Mouse (Mus musculus) stomach, embryonic 16.5 days (tissue): ENCODE results near the gene Slc26a9. TPM values are rescaled to one million over a fixed set of nuclear protein-coding genes. Genes with fewer than 3 reads are reported as not detected.

Experiments
- ATAC-seq: fragments of 200-750 bp; cut with Nextera tagmentation; 2 replicates; pipeline ENCODE4 v1.8.0; 2017; ENCODE audit warnings: moderate number of reproducible peaks, moderate TSS enrichment; ENCODE audit not compliant: insufficient read depth, low FRiP score
- H3K27ac ChIP-seq: fragments of 300-500 bp; sonication (generic); 2 replicates; pipeline ENCODE4 v1.5.1; 2014; ENCODE audit warnings: low read length
- H3K27me3 ChIP-seq: fragments of 300-500 bp; sonication (generic); 2 replicates; pipeline ENCODE4 v1.6.1; 2014; ENCODE audit warnings: low read length, control low read depth, mixed read lengths; ENCODE audit not compliant: control insufficient read depth, insufficient read depth
- H3K36me3 ChIP-seq: fragments of 300-500 bp; sonication (generic); 2 replicates; pipeline ENCODE4 v1.6.1; 2014; ENCODE audit warnings: low read length; ENCODE audit not compliant: control insufficient read depth, insufficient read depth
- H3K4me1 ChIP-seq: fragments of 300-500 bp; sonication (generic); 2 replicates; pipeline ENCODE4 v1.6.1; 2014; ENCODE audit warnings: low read length, control low read depth, mixed read lengths; ENCODE audit not compliant: control insufficient read depth, insufficient read depth
- H3K4me2 ChIP-seq: fragments of 300-500 bp; sonication (generic); 2 replicates; pipeline ENCODE4 v1.6.1; 2014; ENCODE audit warnings: low read depth, low read length, mixed read lengths
- H3K4me3 ChIP-seq: fragments of 300-500 bp; sonication (generic); replicated peaks from 2 replicates; pipeline ENCODE4 v1.5.1; 2014; ENCODE audit warnings: mild to moderate bottlenecking, low read length
- H3K9ac ChIP-seq: fragments of 300-500 bp; sonication (generic); 2 replicates; pipeline ENCODE4 v1.6.1; 2014; ENCODE audit warnings: low read length
- H3K9me3 ChIP-seq: fragments of 300-500 bp; sonication (generic); replicated peaks from 2 replicates; pipeline ENCODE4 v1.6.1; 2016; ENCODE audit warnings: low read length, control low read depth; ENCODE audit not compliant: control insufficient read depth
- WGBS: fragments of 180-500 bp; shearing (Covaris S2); extraction: QIAGEN DNeasy Blood & Tissue Kit; methylation state at CpG from one replicate; pipeline ENCODE4 v1.1.7; 2014; 5-methylcytosine and 5-hydroxymethylcytosine counted together
- polyA plus RNA-seq: library from polyadenylated mRNA; unstranded; fragments of >200 nt; fragmentation: Nextera tagmentation; extraction: Ambion mirVana; gene quantifications from 2 replicates; pipeline ENCODE4 v1.2.1, GENCODE M21; 2015

Slc26a9 gene
- polyA plus RNA-seq, 1 experiment from 2014 or later: 9.7 TPM

DNA sequence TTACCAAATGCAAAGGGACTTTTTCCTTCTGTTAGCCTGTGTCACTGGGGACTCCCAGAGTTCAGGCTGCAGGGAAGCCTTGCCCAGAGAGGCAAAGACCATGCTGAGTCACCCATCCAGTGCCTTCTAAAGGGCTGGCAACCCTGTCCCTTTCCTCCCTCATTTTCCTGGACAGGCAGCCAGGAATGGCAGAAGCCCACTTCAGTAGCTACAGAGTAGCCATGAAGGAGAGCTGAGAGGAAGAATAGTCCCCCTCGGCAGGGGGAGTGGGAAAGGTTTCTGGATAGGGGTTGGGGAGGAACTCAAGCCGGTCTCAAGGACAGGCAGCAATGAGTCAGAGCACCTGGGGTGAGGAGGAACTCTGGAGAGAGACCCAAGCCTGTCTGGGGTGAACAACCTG lies 3.9 kb downstream of the Slc26a9 start:
- Histone ChIP-seq H3K4me1 (peaks cover 13% of the 10 kb centered on the region; the same call in 1 of the 2 replicates), H3K9me3 (no peaks in the 10 kb centered on the region), H3K27ac (no peak overlapping the region), H3K9ac (no peak overlapping the region), H3K27me3 (no peaks in the 10 kb centered on the region), H3K4me3 (no peak overlapping the region), H3K4me2 (no peak overlapping the region), H3K36me3 (no peaks in the 10 kb centered on the region)
- ATAC-seq: no peak
- WGBS: 39% methylated on average over 2 of the region's 2 CpGs

DNA sequence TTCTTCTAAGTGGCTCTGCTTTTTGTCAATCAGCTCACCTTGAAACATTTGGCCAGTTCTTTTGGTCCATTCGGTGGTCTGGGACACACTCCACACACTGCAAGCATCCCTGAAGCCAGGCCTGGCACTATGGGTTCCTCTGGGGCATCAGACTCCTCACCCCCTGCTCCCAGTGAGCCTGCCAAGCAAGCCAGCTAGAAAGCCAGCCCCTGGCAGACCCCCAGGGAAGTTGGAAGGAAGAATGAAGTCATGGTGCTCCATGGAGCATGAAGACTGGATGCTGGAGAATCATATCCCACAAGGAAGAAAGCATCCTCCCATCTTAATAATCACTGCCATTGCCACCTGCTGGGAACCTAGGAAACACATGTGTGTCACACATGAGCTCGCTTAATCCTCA lies 4.8 kb downstream of the Slc26a9 start:
- Histone ChIP-seq H3K4me2 (no peak overlapping the region), H3K36me3 (no peaks in the 10 kb centered on the region), H3K27me3 (no peaks in the 10 kb centered on the region), H3K9ac (no peak overlapping the region), H3K4me3 (no peak overlapping the region), H3K4me1 (peaks cover 10% of the 10 kb centered on the region; the same call in 1 of the 2 replicates), H3K9me3 (no peaks in the 10 kb centered on the region), H3K27ac (no peak overlapping the region)
- no peak for ATAC-seq
- 83% methylated on average over 2 of the region's 2 CpGs for WGBS

DNA sequence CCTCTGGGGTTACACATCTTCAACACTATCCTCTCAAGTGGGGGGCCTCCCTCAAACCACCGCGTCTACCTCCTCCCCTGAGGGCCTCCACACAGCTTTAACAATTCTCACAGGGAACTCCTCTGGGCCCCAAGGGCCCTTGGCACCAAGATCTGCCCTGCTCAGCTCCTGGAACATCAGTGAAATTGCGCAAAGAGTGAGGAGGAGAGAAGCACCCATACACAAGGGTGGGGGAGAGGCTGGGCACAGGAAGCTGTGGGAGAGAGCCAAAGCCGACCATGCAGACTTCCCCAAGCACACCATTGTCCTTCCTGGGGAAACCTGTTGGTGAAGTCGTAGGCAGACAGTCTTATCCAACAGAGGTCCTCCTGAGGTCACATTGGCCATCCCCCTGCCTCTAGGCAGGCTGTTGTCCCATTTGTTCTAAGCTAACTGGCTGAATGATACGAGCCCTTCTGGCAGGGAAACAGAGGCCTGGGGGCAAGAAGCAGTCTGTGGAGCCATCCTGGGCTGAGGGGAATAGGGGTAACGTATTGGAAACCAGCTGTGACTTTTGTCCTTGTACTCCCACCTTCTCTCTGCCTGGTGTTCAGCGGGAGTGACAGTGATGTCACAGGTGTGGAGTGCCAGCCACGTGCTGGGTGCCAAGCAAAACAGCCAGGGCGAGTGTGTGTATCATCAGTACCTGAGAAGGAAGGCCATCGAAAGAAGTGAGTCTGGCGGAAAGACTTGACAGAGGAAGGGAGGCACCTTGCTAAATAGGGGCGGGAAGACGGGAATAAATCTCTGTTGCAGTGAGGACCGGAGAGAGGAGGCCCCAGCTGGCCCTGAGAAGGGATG lies 6.1 kb downstream of the Slc26a9 start:
- WGBS: 72% methylated on average over 15 of the region's 15 CpGs
- no peak overlapping the region for H3K27ac ChIP-seq

DNA sequence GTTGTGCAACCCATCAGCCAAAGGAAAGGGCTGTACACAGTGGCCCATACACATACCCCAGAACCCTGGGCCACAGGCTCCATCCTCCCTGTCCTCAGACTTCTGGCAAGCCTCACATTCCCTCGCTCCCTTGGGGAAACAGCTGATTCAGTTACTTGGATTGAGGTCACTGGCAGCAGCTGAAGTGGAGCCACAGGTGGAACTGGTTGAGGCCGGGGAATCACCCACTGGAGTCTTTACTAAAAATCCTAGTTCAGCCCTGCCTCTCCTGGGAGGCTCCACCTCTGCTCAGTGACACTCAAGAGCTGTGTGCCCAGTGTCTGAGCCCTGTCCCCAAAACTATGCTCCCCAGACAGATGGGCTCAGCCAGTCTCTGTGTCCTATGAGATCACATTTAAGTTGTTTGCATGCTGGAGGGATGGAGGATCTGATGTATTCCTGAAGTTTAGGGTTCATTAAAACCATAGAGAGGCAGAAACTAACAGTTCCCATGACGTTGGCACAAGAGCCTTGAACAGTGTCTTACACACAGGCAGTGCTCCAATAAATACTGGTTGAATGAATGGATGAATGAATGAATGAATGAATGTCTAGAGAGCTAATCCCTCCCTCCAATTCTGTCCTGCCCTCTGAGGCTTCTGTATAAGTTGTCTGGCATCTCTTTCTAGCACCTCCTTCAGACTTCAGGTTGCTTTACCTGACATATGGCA lies 7.5 kb downstream of the Slc26a9 start:
- H3K4me3 ChIP-seq: no peak overlapping the region
- H3K27ac ChIP-seq: peak overlapping the region; percentile 51; the same call in 1 of the 2 replicates
- no peak overlapping the region for H3K4me2 ChIP-seq
- no peaks in the 10 kb centered on the region for H3K27me3 ChIP-seq
- WGBS: 68% methylated on average over 3 of the region's 3 CpGs
- no peaks in the 10 kb centered on the region for H3K36me3 ChIP-seq
- ATAC-seq: no peak; the same call in 1 of the 2 replicates
- H3K9ac ChIP-seq: no peak overlapping the region
- peaks cover 13% of the 10 kb centered on the region for H3K4me1 ChIP-seq
- no peaks in the 10 kb centered on the region for H3K9me3 ChIP-seq

More for the DNA sequence above, 6.1 kb downstream of the Slc26a9 start:
- no peak overlapping the region for H3K4me3 ChIP-seq
- H3K4me1 ChIP-seq: peaks cover 10% of the 10 kb centered on the region; the same call in 1 of the 2 replicates
- H3K27me3 ChIP-seq: no peaks in the 10 kb centered on the region
- no peak overlapping the region for H3K9ac ChIP-seq
- no peaks in the 10 kb centered on the region for H3K9me3 ChIP-seq
- no peaks in the 10 kb centered on the region for H3K36me3 ChIP-seq
- H3K4me2 ChIP-seq: no peak overlapping the region
- ATAC-seq: no peak

DNA sequence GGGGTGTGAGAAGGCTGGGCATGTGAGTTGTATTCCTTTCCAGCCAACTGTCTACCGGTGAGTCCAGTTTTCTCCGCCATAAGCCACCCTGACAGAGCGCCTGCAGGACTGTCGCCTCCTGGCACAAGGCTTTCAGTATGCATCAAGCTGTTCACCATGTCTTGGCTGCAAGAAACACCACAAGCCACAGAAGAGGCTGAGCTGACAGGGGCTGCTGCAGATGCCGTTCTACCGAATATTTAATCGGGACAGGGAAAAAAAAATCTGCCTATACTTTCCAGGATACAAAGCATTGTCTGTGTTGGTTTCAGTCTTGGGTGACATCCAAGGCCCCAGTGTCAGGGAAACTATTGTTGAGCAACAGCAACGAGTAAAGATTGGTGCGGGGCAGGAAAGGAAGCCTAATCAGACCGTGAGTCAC lies 8.1 kb downstream of the Slc26a9 start:
- no peak overlapping the region for H3K4me2 ChIP-seq
- no peaks in the 10 kb centered on the region for H3K9me3 ChIP-seq
- ATAC-seq: 0 out of 2 replicates have a peak, but pooled peaks have one; percentile 42
- no peak overlapping the region for H3K9ac ChIP-seq
- WGBS: 59% methylated on average over 10 of the region's 10 CpGs
- no peak overlapping the region for H3K4me3 ChIP-seq
- H3K27ac ChIP-seq: peak overlapping the region; percentile 51; the same call in 1 of the 2 replicates
- H3K4me1 ChIP-seq: peaks cover 13% of the 10 kb centered on the region
- no peaks in the 10 kb centered on the region for H3K27me3 ChIP-seq
- no peaks in the 10 kb centered on the region for H3K36me3 ChIP-seq

DNA sequence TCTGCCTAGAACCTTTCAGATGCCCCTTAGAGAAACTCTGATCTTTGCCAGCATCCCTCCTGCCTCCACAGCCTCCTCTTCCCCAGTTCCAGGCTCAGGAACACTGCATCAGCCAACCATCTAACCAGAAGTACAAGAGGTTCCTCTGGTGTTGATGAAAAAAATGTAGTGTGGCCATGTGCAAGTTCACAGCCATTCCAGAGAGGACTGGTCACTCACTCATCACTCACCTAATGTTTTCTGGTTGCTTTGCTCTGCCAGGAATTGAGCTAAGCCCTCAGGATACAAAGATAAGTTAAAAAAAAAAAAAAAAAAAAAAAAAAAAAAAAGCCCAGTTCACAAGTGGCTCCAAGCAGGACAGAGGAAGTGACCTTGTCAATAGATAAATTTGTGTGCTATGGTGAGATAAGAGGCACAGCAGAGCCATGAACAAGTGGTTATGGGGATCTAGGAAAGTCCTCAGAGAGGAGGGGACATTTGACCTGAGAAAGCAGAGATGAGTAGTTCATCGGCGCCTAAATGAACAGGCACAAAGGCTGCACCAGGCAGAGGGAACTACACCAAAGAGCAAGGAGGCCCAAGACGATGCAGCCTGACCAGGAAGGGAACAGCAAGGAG lies 10.5 kb downstream of the Slc26a9 start:
- Histone ChIP-seq H3K27me3 (no peaks in the 10 kb centered on the region), H3K36me3 (no peaks in the 10 kb centered on the region), H3K9me3 (no peaks in the 10 kb centered on the region), H3K4me1 (peaks cover 13% of the 10 kb centered on the region), H3K4me3 (no peak overlapping the region), H3K4me2 (no peak overlapping the region), H3K9ac (no peak overlapping the region), H3K27ac (no peak overlapping the region)
- no peak for ATAC-seq
- 46% methylated on average over 3 of the region's 3 CpGs for WGBS

DNA sequence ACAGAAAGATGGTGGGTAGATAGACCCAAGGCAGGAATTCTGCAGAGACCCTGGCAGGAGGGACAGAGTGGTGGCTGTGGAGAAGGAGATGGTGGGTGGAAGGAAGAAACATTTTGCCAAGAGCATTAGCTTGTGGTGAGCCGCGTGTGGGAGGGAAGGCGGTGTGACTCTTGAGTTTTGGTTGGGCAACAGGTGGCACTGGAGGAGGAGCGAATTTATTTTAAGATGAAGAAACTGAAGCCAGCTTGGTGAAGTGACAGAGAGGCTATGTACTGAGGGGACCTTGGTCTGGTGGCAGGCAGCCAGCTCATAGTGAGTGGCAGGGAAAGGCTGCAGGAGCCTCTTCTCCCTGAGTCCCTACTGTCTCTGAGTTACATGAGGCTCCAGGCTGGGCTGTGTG lies 11.1 kb downstream of the Slc26a9 start:
- Histone ChIP-seq H3K4me2 (no peak overlapping the region), H3K9ac (no peak overlapping the region), H3K27me3 (no peaks in the 10 kb centered on the region), H3K4me3 (no peak overlapping the region), H3K27ac (no peak overlapping the region), H3K4me1 (peaks cover 14% of the 10 kb centered on the region), H3K36me3 (no peaks in the 10 kb centered on the region), H3K9me3 (no peaks in the 10 kb centered on the region)
- ATAC-seq: no peak
- 73% methylated on average over 4 of the region's 4 CpGs for WGBS

DNA sequence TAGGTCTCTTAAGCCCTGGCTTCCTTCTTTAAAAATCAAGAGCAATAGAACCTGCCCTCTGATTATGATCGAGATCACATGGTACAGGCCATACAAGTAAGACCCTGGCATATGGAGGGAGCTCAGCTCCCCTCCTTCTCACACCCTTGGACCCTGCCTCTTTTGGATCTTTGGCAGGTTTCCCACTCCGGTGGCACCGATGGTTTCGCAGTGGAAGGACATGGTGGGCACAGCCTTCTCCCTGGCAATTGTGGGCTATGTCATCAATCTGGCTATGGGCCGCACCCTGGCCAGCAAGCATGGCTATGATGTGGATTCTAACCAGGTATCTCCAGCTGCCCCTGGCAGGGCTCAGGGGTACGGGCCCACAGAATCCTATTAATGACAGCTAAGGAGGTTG lies 13.4 kb downstream of the Slc26a9 start:
- H3K27me3 ChIP-seq: no peaks in the 10 kb centered on the region
- ATAC-seq: no peak

DNA sequence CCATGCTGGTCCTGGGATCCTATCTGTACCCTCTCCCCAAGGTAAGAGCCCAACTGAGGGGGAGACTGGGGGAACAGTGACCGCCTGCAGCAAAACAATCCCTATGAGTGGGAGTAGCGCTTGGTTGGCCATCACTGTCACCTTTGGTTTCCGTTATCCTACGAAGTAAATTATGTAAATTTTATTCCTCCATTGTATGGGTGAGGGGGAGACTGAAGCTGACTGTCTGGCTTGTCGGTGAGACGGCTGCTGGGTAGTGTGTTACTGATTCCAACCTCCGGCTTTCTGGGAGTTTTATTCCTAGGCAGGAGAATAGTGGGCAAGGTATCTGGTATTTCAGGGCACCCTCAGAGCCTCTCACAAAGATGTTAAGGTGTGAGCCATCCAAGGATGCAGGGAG lies 15.0 kb downstream of the Slc26a9 start:
- no peak overlapping the region for H3K9ac ChIP-seq
- peaks cover 9% of the 10 kb centered on the region for H3K4me1 ChIP-seq
- no peak for ATAC-seq
- H3K27me3 ChIP-seq: no peaks in the 10 kb centered on the region
- no peak overlapping the region for H3K4me3 ChIP-seq
- no peaks in the 10 kb centered on the region for H3K9me3 ChIP-seq
- no peaks in the 10 kb centered on the region for H3K36me3 ChIP-seq
- H3K4me2 ChIP-seq: no peak overlapping the region
- H3K27ac ChIP-seq: no peak overlapping the region
- 82% methylated on average over 7 of the region's 7 CpGs for WGBS

More for the DNA sequence above, 13.4 kb downstream of the Slc26a9 start:
- WGBS: 92% methylated on average over 6 of the region's 6 CpGs
- Histone ChIP-seq H3K36me3 (no peaks in the 10 kb centered on the region), H3K9ac (no peak overlapping the region), H3K9me3 (no peaks in the 10 kb centered on the region), H3K4me1 (peaks cover 9% of the 10 kb centered on the region), H3K4me2 (no peak overlapping the region), H3K27ac (no peak overlapping the region), H3K4me3 (no peak overlapping the region)
